Mouse (Mus musculus): ENCODE results near the gene Igfbp4. TPM values are rescaled to one million over a fixed set of nuclear protein-coding genes. Genes with fewer than 3 reads are reported as not detected.

Igfbp4 gene
- polyA plus RNA-seq, 1 experiment from 2014 or later: 1,268 TPM

DNA sequence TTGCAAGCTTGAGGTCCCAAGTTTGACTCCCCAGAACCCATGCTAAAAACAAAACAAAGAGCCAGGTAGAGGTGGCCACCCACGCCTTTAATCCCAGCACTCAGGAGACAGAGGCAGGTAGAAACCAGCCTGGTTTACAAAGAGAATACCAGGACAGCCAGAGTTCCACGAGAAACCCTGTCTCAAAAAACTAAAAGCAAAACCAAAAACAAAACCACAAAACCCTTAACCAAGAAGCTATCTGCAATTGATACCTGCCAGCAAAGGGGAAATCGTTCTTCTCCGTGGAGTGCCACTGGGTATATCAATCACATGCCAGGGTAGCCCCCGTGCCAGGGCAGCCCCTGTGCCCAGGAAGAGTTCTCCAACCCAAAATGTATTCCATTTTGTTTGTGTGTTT, 59.2 kb downstream of the Igfbp4 start:
- no peak for ATAC-seq (ENCODE audit: low FRiP score, low read depth)
- peaks cover 58% of the 10 kb centered on the region for H3K4me1 ChIP-seq
- H3K27me3 ChIP-seq: no peaks in the 10 kb centered on the region
- H3K36me3 ChIP-seq: no peaks in the 10 kb centered on the region
- 87% methylated on average over 5 of the region's 5 CpGs for WGBS
- no peak overlapping the region for H3K27ac ChIP-seq
- no peak overlapping the region for H3K4me2 ChIP-seq (replicated peaks)
- no peak overlapping the region for H3K4me3 ChIP-seq
- H3K9me3 ChIP-seq: no peaks in the 10 kb centered on the region
- H3K9ac ChIP-seq: no peak overlapping the region

- H3K9me3 ChIP-seq: no peaks in the 10 kb centered on the region
- ATAC-seq (ENCODE audit: low FRiP score, low read depth): no peak
- H3K36me3 ChIP-seq: no peaks in the 10 kb centered on the region
- H3K9ac ChIP-seq: no peak overlapping the region
- WGBS: 75% methylated on average over 8 of the region's 8 CpGs
- H3K4me1 ChIP-seq: peaks cover 54% of the 10 kb centered on the region
- no peak overlapping the region for H3K27ac ChIP-seq
- H3K4me3 ChIP-seq: no peak overlapping the region
- H3K27me3 ChIP-seq: no peaks in the 10 kb centered on the region
- H3K4me2 ChIP-seq (replicated peaks): no peak overlapping the region
These were observed 60.6 kb downstream of the Igfbp4 start for GRCm38 (mm10) chr11:99101693-99102092.

GRCm38 (mm10) chr11:99102575-99103270, 61.7 kb downstream of the Igfbp4 start:
- Histone ChIP-seq H3K4me3 (no peak overlapping the region), H3K27me3 (no peaks in the 10 kb centered on the region), H3K4me1 (peaks cover 51% of the 10 kb centered on the region), H3K9ac (no peak overlapping the region), H3K27ac (no peak overlapping the region), H3K9me3 (no peaks in the 10 kb centered on the region), H3K4me2 (replicated peaks) (no peak overlapping the region), H3K36me3 (no peaks in the 10 kb centered on the region)
- no peak for ATAC-seq (ENCODE audit: low FRiP score, low read depth)
- 81% methylated on average over 9 of the region's 9 CpGs for WGBS

Other genes starting within 250 kb of the Igfbp4 start
- gene Msl1, start 245.7 kb upstream of the Igfbp4 start, polyA plus RNA-seq (2015; fragmentation: Nextera tagmentation; extraction: Ambion mirVana): 28.9 and 29.2 TPM in 2 replicates
- 39.5 and 40.0 TPM in 2 replicates for gene Casc3, start 236.3 kb upstream of the Igfbp4 start, polyA plus RNA-seq (2015; fragmentation: Nextera tagmentation; extraction: Ambion mirVana)
- gene Rapgefl1, start 204.5 kb upstream of the Igfbp4 start, polyA plus RNA-seq (2015; fragmentation: Nextera tagmentation; extraction: Ambion mirVana): 4.2 and 4.4 TPM in 2 replicates
- 4.9 and 5.4 TPM in 2 replicates for gene Wipf2, start 177.6 kb upstream of the Igfbp4 start, polyA plus RNA-seq (2015; fragmentation: Nextera tagmentation; extraction: Ambion mirVana)
- 31.4 and 32.3 TPM in 2 replicates for gene Cdc6, start 133.4 kb upstream of the Igfbp4 start, polyA plus RNA-seq (2015; fragmentation: Nextera tagmentation; extraction: Ambion mirVana)
- 46.5 and 49.8 TPM in 2 replicates for gene Rara, start 113.4 kb upstream of the Igfbp4 start, polyA plus RNA-seq (2015; fragmentation: Nextera tagmentation; extraction: Ambion mirVana)
- 0.41 and 0.78 TPM in 2 replicates for gene Gjd3, start 58.2 kb upstream of the Igfbp4 start, polyA plus RNA-seq (2015; fragmentation: Nextera tagmentation; extraction: Ambion mirVana)
- gene Top2a, start 17.1 kb upstream of the Igfbp4 start, polyA plus RNA-seq (2015; fragmentation: Nextera tagmentation; extraction: Ambion mirVana): 270 and 275 TPM in 2 replicates
- gene Tns4, start 48.1 kb downstream of the Igfbp4 start, polyA plus RNA-seq (2015; fragmentation: Nextera tagmentation; extraction: Ambion mirVana): 0.55 and 1.2 TPM in 2 replicates
- gene Ccr7, start 113.8 kb downstream of the Igfbp4 start, polyA plus RNA-seq (2015; fragmentation: Nextera tagmentation; extraction: Ambion mirVana): 0.39 and 0.83 TPM in 2 replicates
- 327 and 346 TPM in 2 replicates for gene Smarce1, start 189.8 kb downstream of the Igfbp4 start, polyA plus RNA-seq (2015; fragmentation: Nextera tagmentation; extraction: Ambion mirVana)
- 0.17 and 0.24 TPM in 2 replicates for gene Krt222, start 202.8 kb downstream of the Igfbp4 start, polyA plus RNA-seq (2015; fragmentation: Nextera tagmentation; extraction: Ambion mirVana)
- 0.78 and 1.1 TPM in 2 replicates for gene Krt24, start 244.0 kb downstream of the Igfbp4 start, polyA plus RNA-seq (2015; fragmentation: Nextera tagmentation; extraction: Ambion mirVana)